Mouse (Mus musculus): ENCODE results near the gene Tagap.
"Not testable (repeated sequence)": the region's sequence is repeated elsewhere in the genome, so short reads cannot be mapped to it uniquely, and the experiment has no call there.

Tagap gene

DNA sequence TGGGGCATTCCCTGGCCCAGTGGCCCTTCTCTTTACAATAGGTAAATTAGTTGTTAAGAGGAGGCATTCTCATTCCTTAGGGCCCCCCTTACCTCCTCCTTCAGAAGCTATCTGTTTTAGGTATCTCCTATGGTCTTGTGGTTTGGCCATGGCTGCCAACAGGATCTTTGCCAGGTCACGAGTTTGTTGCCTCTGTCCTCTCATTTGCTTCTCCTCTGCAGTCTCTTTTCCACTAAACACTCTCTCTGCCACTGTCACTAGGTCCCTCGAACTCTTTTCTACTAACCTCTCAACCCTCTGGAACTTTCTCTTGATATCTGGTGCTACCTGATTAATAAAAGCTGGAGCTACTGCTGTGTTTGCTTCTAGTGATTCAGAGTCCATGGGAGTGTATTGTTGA is 38.6 kb downstream of the Tagap start:
- intact Hi-C loops (cut with DNase I) = not testable (repeated sequence)

DNA sequence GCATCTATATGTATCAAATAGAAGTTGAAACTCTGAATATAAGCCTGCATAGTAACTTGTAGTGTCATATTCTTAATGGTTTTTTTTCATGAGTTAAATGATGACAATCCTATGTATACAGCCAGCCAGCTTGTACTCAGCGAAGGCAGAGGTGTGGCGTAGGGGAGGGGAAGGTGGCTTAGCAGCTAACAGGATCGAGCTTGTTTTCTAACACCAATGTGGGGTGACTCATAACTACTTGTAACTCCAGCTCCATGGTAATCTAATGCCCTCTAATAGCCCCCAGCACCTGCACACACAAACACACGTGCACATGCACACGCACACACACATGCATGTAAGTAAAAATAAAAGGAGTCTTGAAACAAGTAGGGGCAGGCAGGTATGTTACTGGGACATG is 42.7 kb downstream of the Tagap start:
- intact Hi-C loops (cut with DNase I) = not testable (repeated sequence)

DNA sequence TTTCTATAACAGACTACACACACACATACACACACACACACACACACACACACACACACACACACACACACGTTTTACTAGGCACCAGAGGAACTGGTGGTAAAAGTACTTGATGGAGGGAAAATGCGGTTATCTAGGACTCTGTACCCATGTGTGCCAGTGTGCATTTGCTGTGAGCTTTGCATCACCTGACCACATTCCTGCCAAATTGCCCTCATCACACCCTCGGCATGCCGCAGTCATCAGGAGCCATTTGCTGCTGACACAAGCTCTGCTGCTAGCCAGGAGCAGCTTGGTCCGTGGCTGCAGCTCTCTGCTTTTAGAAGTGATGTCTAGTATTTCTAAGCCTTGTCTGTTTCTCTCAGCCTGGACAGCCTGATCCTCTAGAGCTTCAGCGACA is 44.0 kb downstream of the Tagap start:
- intact Hi-C loops (cut with DNase I) = not testable (repeated sequence)

- intact Hi-C loops (cut with DNase I) = not testable (repeated sequence)
Measured at GRCm38 (mm10) chr17:7983484-7983883, 57.7 kb downstream of the Tagap start.

Data from adrenal gland (tissue).